Mouse (Mus musculus) bone marrow macrophage, adult 2 months (primary cell): ENCODE measurements around the gene Arhgef28.

Experiments used
- CTCF ChIP-seq: IDR thresholded peaks from 2 replicates; pipeline ENCODE4 v1.5.1; 2012; ENCODE audit warnings: low read depth, mild to moderate bottlenecking, low read length, moderate library complexity
- POLR2A ChIP-seq: IDR thresholded peaks from 2 replicates; pipeline ENCODE4 v1.6.1; 2012; ENCODE audit warnings: mild to moderate bottlenecking, low read depth, low read length, borderline replicate concordance

- TF ChIP-seq CTCF (no peak), POLR2A (no peak)
These were observed 352.8 kb downstream of the Arhgef28 start for GRCm38 (mm10) chr13:97853356-97853968.
